Mouse (Mus musculus): ENCODE data around the gene Fth1. TPM values are rescaled to one million over a fixed set of nuclear protein-coding genes. Genes with fewer than 3 reads are reported as not detected.

Gene Fth1
- 4,262 TPM for polyA plus RNA-seq (2014; fragmentation: Illumina TruSeq; extraction: RNeasy Lipid Tissue Mini Kit (QIAGEN cat#74804); ENCODE audit: insufficient read depth, low read depth, low replicate concordance)

GRCm38 (mm10) chr19:9980258-9980657 lies at the start of gene Fth1:
Gene Fth1 (plus strand): TSS chr19:9980598.

GRCm38 (mm10) chr19:10001206-10001969 lies 21.0 kb downstream of the Fth1 start, which contains the start of the genes Best1 and Rab3il1:
Gene Best1 (minus strand): TSS chr19:10001633.
Gene Rab3il1 (plus strand): TSS chr19:10001669.

Other genes with a start within 250 kb of the Fth1 start
- gene Scgb2a2, start 133.0 kb upstream of the Fth1 start, polyA plus RNA-seq (2014; fragmentation: Illumina TruSeq; extraction: RNeasy Lipid Tissue Mini Kit (QIAGEN cat#74804); ENCODE audit: insufficient read depth, low read depth, low replicate concordance) = not detected
- 6.6 TPM for gene Incenp, start 81.0 kb upstream of the Fth1 start, polyA plus RNA-seq (2014; fragmentation: Illumina TruSeq; extraction: RNeasy Lipid Tissue Mini Kit (QIAGEN cat#74804); ENCODE audit: insufficient read depth, low read depth, low replicate concordance)
- 1.8 TPM for gene Best1, start 21.0 kb downstream of the Fth1 start, polyA plus RNA-seq (2014; fragmentation: Illumina TruSeq; extraction: RNeasy Lipid Tissue Mini Kit (QIAGEN cat#74804); ENCODE audit: insufficient read depth, low read depth, low replicate concordance)
- gene Rab3il1, start 21.1 kb downstream of the Fth1 start, polyA plus RNA-seq (2014; fragmentation: Illumina TruSeq; extraction: RNeasy Lipid Tissue Mini Kit (QIAGEN cat#74804); ENCODE audit: insufficient read depth, low read depth, low replicate concordance) = 6.9 TPM
- gene Fads3, start 61.0 kb downstream of the Fth1 start, polyA plus RNA-seq (2014; fragmentation: Illumina TruSeq; extraction: RNeasy Lipid Tissue Mini Kit (QIAGEN cat#74804); ENCODE audit: insufficient read depth, low read depth, low replicate concordance) = 68.9 TPM
- 28.7 TPM for gene Fads2, start 121.1 kb downstream of the Fth1 start, polyA plus RNA-seq (2014; fragmentation: Illumina TruSeq; extraction: RNeasy Lipid Tissue Mini Kit (QIAGEN cat#74804); ENCODE audit: insufficient read depth, low read depth, low replicate concordance)
- gene Fads1, start 202.3 kb downstream of the Fth1 start, polyA plus RNA-seq (2014; fragmentation: Illumina TruSeq; extraction: RNeasy Lipid Tissue Mini Kit (QIAGEN cat#74804); ENCODE audit: insufficient read depth, low read depth, low replicate concordance) = 58.1 TPM
- 164 TPM for gene Tmem258, start 223.4 kb downstream of the Fth1 start, polyA plus RNA-seq (2014; fragmentation: Illumina TruSeq; extraction: RNeasy Lipid Tissue Mini Kit (QIAGEN cat#74804); ENCODE audit: insufficient read depth, low read depth, low replicate concordance)
- 6.0 TPM for gene Fen1, start 223.6 kb downstream of the Fth1 start, polyA plus RNA-seq (2014; fragmentation: Illumina TruSeq; extraction: RNeasy Lipid Tissue Mini Kit (QIAGEN cat#74804); ENCODE audit: insufficient read depth, low read depth, low replicate concordance)

Measured in lung, adult 10 weeks (tissue).